Mouse (Mus musculus) ovary, postnatal 10 days (tissue): ENCODE data around the gene Gad1.
A peak's percentile ranks its signal among the peaks of the same experiment; 100 is the strongest.
"Not testable (repeated sequence)": the region's sequence is repeated elsewhere in the genome, so short reads cannot be mapped to it uniquely, and the experiment has no call there.

Experiments used
- DNase-seq: peaks from one replicate; pipeline ENCODE4 v3.0.0; 2022; ENCODE audit warnings: low spot score

Gene Gad1

GRCm38 (mm10) chr2:70552772-70553171 lies at the start of gene Gad1:
TSS of gene Gad1 (plus strand) at chr2:70553072.
- no peak for DNase-seq

DNA sequence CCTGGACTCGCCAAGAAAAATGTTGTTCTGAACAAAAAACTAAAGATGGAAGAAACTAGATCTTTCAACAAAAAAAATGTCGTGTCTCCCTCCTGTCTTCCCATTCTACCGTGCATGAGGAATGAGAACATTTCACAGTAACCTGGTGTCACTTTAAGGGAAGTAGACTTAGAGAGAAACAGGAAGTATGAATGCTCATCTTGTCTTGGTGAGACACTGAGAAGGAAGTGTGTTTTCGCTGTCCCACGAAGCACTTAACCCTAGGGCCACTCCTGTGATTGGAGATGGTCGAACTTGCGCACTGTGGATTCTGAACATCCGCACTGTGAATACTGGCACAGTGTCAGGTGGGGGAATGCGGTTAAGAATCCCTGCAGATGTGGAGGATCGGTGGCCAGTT lies 49.4 kb upstream of the Gad1 start:
- DNase-seq: no peak

GRCm38 (mm10) chr2:70505229-70505628 lies 47.6 kb upstream of the Gad1 start:
- DNase-seq: no peak

DNA sequence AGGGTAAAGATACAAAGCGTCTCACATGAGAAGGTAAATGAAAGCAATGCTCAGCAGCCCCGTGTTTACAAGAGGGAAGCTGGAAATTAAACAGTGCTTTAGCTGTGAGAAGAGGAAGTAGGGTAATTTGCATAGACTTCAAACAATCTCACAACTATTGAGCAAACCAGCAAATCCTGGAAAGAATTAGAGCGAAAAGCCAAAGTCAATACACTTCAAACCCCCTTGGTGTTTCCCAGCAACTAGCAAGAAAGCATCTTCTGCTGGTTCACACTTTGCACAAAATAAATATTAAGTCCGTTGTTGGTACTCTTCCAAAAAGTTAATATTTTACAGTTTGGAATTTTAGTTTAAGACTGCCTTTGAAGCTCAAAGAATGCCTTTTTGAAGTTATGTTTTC lies 47.0 kb upstream of the Gad1 start:
- DNase-seq: no peak

GRCm38 (mm10) chr2:70506372-70506771 lies 46.5 kb upstream of the Gad1 start:
- DNase-seq: no peak

DNA sequence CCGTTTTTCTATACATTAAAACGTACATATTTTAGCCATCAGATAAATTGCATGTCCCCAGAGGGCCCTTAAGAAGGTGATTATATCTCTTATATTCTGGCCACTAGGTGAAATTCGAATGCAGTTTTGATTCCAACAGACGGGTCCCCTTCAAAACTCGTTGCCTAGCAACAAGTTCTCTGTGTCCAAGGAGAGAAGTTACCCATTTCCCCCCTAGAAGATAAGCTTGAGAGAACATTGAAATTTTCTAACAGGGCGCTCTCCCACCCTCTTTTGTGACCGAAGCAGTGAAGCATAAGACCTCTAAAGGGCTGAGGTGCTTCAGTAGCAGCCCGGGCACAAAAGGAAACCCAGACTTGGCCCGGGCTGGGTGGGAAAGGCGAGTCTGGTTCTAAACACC lies 44.4 kb upstream of the Gad1 start, which contains the start of gene Erich2:
Erich2 (plus strand) TSS at position 324 of the 400 bp plus-strand sequence.
- DNase-seq: no peak

DNA sequence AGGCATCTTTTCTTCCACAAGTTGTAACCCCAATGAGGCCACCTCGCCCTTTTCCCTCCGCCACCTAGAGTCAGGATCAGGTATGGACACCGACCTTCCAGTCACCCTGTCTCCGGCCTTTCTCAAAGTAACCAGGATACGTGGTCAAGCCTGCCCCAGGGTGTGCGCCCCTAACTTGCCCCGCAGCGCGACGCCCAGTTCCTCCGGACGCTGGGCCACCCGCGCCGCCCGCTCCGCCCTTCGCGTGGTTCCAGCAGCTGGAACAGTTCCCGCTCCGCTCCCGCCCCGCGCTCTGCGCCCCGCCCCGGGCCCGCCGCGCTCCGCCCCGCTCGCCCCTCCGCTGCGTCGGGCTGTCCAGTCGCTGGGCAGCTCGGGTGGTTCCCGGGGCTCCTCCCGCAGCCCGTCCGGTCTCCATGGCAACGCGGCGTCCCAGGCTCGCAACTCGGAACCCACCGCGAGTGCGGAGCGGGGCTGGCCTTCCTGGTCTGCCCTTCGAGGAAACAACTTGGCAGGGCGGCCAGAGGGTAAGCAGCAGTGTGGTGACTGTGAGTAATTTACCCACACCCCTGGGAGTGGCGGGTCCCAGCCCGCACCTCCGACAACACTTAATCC lies 43.7 kb upstream of the Gad1 start:
- DNase-seq: peak; percentile 62

- not testable (repeated sequence) for DNase-seq
These were observed 14.6 kb upstream of the Gad1 start for GRCm38 (mm10) chr2:70538283-70538682.

- no peak for DNase-seq
These were observed 2.2 kb upstream of the Gad1 start for GRCm38 (mm10) chr2:70550671-70551070.

- no peak for DNase-seq
These were observed 1.4 kb upstream of the Gad1 start for GRCm38 (mm10) chr2:70551446-70551845.

- no peak for DNase-seq
These were observed 739 bp upstream of the Gad1 start for GRCm38 (mm10) chr2:70552067-70552598.

DNA sequence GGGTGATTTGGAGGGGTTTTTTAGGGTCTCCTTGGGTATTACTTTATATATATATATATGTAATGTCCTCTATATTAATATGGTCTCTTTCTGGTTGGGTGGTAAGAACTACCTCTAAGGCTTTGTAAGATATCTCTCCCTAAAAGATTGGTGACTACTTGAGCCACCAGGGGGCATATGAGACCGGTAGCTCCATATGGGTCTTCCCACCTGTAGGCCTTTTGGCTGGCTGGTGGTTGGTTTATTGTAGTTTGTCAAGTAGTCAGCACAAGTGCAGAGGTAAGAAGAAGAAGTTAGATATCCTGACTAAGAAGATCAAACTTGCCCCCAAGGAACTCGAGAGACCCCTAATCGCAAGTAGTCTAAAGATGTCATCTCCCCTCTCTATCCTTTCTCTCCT lies 954 bp downstream of the Gad1 start:
- DNase-seq: no peak

- peak; percentile 36 for DNase-seq
These were observed 5.4 kb downstream of the Gad1 start for GRCm38 (mm10) chr2:70558112-70558842.

- no peak for DNase-seq
These were observed 6.1 kb downstream of the Gad1 start for GRCm38 (mm10) chr2:70558843-70559451.

- peak; percentile 58 for DNase-seq
These were observed 6.6 kb downstream of the Gad1 start for GRCm38 (mm10) chr2:70559520-70559919.

- DNase-seq: peak; percentile 27
These were observed 8.4 kb downstream of the Gad1 start for GRCm38 (mm10) chr2:70561077-70561795.

DNA sequence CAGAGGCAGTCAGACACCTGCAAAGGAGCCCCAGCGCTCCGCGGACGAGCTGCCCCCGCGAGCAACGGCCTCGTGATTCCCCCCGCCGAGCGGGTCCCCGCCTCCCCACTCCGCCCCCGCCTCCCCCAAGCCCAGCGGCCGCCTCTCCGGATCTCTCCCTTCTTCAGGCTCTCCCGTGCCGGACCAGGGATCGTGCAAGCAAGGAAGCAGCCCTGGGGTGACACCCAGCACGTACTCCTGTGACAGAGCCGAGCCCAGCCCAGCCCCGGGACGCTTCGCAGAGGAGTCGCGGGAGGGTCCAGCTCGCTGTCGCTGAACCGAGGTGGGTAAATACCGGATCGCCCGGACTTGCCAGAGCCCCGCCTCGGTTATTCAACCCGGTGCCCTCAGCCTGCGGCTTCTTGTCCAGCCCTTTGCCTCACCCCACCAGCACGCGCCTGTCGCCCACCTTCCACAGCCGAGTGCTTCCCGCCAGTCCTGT lies 9.2 kb downstream of the Gad1 start:
- DNase-seq: no peak

DNA sequence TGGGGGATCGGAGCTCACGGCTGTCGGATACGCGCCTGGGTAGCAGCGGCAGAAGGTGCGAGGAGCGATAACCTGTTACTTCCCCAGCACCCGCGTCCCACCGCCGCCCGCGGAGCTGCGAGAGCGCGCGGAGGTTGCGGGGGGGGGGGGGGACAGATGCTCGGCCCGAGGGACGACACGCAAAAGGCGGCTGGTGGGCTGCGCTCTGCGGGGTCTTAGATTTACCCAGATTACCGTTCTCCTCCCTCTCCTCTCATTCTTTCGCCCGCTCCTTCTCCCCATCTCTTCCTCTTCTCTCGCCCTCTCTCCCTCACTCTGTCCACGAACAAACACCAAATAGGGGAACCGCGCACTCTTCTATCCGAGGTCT lies 9.7 kb downstream of the Gad1 start:
- no peak for DNase-seq

DNA sequence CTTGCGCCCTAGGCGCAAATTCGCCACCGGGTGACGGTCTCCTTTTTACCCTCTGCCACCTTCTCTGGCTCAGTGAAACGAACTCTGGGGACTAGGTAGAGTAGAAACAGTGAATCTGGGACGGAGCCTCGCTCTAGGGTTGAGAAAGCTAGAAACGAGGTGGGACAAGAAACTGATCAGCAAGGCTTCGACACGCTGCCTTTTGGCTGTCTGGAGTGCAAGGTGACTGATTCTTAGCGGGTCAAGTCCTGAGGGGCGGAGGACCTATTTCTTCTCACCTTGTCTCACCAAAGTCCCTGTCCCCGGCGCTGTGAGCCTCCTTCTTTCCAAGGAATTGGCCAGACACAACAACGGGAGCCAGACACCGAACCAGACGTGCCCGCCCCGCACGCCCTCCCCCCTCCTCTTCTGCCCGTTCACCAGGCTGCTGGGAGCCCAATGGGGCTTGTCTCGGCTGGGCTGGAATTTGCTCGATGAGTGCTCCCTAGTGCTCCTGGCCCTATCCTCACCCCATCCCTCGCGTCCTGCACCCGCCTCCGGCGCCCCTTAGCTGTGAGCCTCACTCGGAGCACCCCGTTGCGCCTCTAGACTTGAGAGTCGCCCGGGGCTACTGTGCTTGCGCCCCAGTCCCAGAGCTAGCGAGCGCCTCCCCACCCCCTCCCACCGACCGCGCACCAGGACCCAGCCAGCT lies 10.3 kb downstream of the Gad1 start:
- no peak for DNase-seq

GRCm38 (mm10) chr2:70563721-70564645 lies 11.1 kb downstream of the Gad1 start:
- no peak for DNase-seq
